Mouse (Mus musculus) B cell, adult 2 months (primary cell): ENCODE data around the gene Lbhd2.

ENCODE experiments used
- DNase-seq, 2 experiments: peaks; one replicate each; pipeline ENCODE4 v3.0.0; 2022

Lbhd2 gene

GRCm38 (mm10) chr12:111432751-111433331 lies 26.2 kb downstream of the Lbhd2 start:
- no peak for DNase-seq

GRCm38 (mm10) chr12:111434164-111434744 lies 27.6 kb downstream of the Lbhd2 start:
- DNase-seq: no peak

GRCm38 (mm10) chr12:111434745-111435327 lies 28.2 kb downstream of the Lbhd2 start:
- DNase-seq: no peak

- no peak for DNase-seq
These were observed 29.6 kb downstream of the Lbhd2 start for GRCm38 (mm10) chr12:111436170-111436569.

GRCm38 (mm10) chr12:111436640-111437039 lies 30.0 kb downstream of the Lbhd2 start:
- no peak for DNase-seq

DNA sequence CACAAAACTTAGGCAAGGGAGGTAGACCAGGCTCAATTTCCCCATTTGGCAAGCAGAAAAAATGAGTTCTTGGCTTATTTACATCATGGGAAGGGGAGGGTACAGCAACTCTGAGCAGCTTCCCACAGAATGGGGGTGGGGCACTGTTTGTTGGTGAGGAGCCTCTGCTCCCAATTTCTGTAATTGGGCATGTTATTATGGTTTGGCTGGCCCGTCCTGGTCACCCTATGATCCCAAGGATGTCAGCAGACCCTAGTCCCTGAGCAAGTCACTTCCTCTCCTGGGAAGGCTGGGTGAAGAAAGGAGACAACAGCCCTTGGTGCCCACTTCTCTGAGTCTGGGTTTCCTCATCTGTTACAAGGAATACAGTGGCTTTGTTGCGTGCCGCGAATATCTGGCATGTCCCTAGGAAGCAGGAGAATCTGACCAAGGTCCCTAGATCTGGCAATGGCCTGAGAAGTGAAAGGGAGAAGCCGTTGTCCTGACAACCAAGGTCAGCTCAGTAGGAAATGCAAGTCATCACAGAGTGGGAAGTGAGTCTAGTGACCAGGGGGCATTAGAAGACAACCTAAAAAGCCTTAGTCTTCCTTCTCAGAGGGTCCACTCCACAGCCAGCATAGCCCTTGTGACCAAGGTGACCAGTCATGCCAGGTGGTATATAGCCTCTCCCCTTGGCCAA lies 30.8 kb downstream of the Lbhd2 start:
- no peak for DNase-seq

DNA sequence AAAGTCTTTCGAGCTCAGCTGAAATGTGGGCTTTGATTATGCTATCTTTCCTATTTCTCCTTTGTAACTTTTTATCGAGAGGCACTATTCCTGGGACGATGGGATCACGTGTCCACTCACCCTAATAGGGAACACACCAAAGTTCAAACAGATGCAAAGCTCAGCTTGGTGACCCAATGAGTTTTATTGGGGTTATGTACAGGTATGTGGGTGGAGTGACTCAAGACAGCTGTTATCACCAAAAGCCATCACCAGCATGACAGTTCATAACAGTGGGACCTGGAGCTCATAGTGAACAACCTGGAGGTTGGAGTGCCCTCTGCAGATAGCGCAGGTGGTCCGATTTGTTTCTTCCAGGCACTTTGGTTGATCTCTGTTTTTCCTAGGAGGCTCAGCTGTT lies 32.2 kb downstream of the Lbhd2 start:
- DNase-seq: no peak

- no peak for DNase-seq
These were observed 34.2 kb downstream of the Lbhd2 start for GRCm38 (mm10) chr12:111440701-111441373.

DNA sequence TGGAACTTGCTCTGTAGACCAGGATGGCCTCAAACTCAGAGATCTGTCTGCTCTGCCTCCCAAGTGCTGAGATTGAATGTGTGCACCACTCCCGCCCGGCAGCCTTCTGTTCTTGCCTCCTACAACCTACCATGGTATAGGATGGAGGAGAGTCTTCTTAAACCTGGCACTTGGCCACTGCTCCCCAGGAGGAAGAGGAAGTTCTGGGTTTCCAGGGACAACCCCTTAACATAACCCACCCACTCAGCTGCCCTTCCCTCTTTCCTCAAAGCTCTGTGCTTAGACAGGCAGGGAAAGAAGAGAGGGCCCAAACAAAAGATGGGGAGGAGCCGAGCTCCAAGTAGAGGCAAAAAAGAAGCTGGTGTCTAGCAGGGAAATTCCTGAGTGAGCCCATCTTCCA lies 34.9 kb downstream of the Lbhd2 start:
- no peak for DNase-seq

DNA sequence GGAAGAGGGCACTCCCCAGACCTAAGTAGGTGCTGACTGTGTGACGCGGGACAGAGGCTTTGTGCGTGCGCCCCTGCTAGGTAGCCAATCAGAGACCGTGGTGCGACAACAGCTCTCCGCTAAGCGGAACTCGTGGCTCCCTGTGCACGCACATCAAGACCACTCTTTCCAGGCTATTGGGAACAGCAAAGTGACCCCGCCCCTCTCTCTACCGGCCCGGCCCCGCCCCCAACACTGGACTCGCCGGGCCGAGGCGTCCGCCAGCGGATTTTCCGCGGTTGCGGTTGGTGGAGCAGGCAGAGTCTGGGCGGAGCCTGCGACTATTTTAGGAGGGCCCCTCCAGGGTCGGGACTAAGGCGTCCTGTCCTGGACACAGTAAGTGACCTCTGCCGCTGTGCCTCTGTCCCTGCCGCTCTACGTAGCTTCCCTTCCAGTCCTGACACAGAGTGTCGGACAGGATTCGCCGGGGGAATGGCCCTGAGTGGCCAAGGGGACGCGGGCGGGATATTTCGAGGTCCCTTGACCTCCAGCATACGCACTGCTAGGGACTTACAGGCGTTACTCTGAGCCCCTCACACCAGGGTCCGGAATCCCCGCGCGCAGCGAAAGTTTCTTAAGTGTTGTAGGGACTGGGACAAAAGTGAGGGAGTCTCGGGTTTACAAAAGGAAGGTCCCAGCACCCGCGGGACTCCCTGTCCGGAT lies 35.9 kb downstream of the Lbhd2 start, which contains the start of gene Tnfaip2:
TSS of gene Tnfaip2 (plus strand) at position 161 of the 702 bp plus-strand sequence.
- peak; percentile 27 to 44 for DNase-seq

DNA sequence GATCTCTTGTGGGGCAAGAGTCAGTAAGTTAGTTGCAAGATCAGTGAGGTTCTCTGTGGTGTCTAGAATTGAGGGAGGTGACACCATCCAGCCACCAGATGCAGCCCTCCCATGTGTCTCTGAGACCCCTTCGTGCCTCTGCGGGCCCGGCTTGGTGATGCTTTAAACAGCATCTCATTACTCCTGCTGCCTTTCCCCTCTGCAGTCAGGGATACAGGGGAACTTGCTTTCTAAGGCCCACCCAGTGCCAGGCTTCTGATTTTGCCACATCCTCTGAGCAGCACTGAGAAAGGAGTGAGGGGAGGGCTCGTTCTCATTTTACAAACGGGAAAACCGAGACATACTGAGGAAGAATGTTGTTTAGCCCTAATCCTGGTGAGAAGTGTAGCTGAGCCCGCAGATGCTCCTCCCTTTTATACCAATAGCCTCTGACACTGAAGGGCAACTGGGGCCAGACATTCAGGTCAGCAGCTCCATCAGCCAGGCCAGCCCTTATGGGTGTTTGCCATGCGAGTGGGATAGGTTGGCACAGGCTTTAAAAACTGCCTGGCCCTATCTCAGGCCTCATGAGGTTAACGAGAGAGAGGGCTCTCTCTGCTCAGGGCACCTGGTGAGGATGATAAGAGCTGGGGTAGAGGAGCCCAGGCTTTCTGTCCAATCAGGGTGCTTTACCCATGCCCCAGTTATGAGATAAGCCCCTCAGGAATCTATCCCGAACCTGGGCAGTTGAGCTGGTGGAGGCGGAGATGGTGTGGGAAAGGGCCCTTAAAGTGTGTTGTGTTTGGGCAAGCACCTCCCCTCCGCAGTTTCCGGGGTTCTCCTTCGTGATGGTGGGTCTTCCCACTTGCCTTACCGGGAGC lies 36.6 kb downstream of the Lbhd2 start:
- no peak for DNase-seq

DNA sequence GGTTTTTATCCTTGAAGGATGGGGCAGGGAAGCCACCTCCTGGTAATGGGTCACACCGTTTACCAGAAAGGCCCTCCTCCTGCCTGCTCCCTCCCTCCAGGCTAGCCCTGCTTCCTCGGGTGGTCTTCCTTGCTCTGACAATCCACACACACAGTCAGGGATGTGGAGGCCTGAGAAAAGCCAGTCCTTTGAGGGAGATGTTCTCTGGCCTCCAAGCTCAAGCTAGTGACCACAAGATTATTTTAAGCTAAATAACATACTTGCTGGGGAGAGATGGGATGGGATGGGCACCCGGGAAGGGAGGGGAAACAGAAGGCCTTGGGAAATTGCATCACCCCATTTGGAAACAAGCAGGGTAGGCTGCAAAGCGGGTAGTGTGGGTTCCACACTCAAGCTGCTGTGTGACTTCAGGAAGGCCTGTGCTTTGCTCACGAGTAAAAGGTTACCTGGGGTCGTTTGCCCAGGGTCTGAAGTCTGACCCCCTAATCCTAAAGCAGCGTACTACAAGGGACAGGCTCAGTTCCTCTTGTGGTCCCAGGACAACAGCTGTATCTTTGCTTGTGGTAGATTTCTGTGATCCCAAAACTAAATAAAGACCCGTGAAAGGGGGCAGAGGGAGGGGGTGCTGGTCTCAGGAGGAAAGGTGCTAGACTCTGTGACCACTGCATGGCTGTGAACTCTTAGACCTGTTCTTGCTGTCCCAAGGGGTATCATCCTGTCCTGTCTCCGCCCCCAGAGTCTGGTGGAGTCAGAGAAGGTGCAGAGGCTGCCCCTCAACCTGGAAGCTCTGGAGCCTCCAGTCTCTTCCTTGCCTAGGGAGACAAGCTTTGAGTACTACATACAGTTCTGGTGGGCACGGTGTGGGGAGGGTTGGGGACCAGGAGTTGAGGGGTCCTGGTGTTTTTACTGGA lies 37.6 kb downstream of the Lbhd2 start:
- DNase-seq: no peak

DNA sequence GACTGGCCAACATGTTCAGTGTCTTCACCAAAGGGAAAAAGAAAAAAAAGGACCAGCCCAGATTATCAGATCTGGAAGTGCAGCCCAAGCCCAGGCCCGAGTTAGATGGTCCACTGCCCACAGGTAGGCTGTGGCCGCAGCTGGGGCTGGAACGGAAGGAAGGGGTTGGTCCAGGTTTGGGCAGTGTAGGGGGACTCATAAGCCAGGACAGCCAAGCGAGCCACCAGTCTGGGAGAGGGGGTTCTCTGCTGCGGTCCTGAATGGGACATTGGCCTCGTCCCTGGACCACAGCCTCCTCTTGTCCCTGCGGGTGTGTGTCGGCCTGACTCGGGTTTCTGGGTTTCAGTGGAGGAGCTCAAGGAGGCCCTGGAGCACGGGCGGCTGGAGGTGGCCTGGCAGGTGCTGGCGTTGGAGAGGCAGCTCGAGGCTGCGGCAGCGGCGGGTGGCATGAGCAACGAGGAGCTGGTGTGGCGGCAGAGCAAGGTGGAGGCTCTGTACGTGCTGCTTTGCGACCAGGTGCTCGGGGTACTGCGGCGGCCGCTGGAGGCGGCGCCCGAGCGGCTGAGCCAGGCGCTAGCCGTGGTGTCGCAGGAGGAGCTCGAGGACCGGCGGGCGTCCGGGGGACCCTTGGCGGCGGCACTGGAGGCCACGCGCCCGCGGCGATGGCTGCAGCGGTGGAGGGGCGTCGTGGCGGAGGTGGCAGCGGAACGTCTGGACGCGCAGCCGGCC lies 38.7 kb downstream of the Lbhd2 start:
- no peak for DNase-seq

DNA sequence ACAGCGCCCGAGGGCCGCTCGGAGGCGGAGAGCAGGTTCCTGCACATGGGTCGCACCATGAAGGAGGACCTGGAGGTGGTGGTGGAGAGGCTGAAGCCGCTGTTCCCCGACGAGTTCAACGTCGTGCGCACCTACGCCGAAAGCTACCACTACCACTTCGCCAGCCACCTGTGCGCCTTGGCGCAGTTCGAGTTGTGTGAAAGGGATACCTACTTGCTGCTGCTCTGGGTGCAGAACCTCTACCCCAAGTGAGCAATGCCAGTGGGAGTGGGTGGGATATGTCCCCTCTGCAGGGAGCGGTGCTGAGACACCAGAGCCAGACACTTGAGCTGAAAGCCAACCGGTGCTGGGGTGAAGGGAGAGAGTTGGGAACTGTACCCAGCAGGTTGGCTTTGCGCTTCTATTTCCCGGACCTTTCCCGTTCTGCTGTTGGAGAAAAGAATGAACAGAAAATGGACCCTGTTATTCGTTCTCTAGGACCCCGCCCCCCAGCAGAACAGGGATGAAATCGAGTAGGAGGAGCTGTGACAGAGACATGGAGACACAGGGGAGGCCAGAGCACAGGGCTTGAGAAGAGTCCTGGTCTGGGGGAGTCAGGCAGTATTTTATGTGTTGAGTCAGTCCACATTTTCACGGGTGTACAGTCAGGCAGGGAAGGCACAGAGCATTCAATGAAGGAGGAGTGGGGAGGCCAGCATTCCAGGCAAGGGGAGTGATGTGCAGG lies 39.4 kb downstream of the Lbhd2 start:
- DNase-seq: no peak

DNA sequence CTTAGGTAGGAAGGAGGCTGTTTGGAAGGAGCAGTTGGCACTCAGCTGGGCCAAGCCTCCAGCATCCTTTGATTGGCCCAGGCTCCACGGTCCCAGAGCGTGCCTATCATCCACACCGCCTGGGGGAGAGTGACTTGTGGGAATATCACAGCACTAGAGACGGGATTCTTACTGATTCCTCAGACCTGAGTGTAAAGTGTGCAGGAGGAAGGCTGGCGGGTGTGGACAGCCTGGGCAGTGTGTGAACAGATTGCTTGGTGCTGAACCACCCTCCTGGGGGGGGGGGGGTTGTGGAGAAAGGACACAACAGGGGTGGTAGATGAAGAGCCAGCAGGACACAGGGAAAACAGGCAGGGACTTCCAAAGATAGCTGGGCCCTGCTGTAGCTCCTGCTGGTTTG lies 40.1 kb downstream of the Lbhd2 start:
- DNase-seq: no peak

DNA sequence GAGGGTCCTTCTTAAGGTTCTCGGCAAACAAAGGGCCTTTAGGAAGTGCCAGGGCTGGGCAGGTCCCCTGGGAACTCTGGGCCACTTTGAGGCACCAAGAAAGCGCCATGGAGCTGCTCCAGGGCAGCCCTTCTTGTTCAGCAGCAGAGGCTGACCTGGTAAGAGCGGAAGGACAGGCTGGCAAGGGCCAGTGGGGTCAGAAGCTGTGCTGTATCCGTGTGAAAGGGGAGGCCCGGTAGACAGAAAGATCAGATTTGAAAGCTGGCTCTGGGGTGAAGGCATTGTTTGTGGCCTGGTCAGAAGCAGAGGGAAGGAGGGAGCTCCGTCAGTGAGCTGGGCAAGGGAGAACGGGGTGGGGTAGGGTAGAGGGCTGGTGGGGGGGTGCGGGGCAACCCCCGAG lies 40.7 kb downstream of the Lbhd2 start:
- DNase-seq: no peak

- no peak for DNase-seq
These were observed 41.5 kb downstream of the Lbhd2 start for GRCm38 (mm10) chr12:111447898-111448760.
